ENCODE assay signal across 8 mouse cellular contexts in genomic region chr2:180582481-180583153, GRCm38 (mm10). TPM values are rescaled to one million over a fixed set of nuclear protein-coding genes. Genes with fewer than 3 reads are reported as not detected.
DNase-seq lines count a peak whose midpoint lies in the region; ATAC-seq lines count a peak whose summit lies in the region.

No protein-coding gene starts in this region.

- WGBS in hindbrain, embryonic 11.5 days, result under 1% methylated on average over 42 of the region's 57 CpGs

- peaks cover 5% of the 10 kb centered on the region for H3K4me1 ChIP-seq in hindbrain, embryonic 11.5 days (replicated peaks; ENCODE audit: control insufficient read depth, insufficient read depth, low read length)

- H3K4me3 ChIP-seq in hindbrain, embryonic 11.5 days (ENCODE audit: low read depth, low read length), result peak overlapping the region; percentile 87

- peak; percentile 93 for DNase-seq in Muller cell, postnatal 12 days (ENCODE audit: inconsistent ontology term)
- peak; percentile 97 for DNase-seq in cerebellum, adult 9-11 months
- peak; percentile 90 to 99 for DNase-seq in frontal cortex, adult 2 months (ENCODE audit: extremely low spot score in 1 of 2, low spot score in 1 of 2)
- peak; percentile 99 for DNase-seq in hindbrain, embryonic 11.5 days (ENCODE audit: low spot score)
- peak; percentile 99 for DNase-seq in layer of hippocampus, postnatal 10 days (ENCODE audit: low spot score in 2 of 2)
- DNase-seq in lung, postnatal 10 days, result peak; percentile 97
- DNase-seq in ovary, postnatal 36 days (ENCODE audit: low spot score), result peak; percentile 98
- peak; percentile 98 for DNase-seq in thymus, postnatal 25 days

- H3K9ac ChIP-seq in hindbrain, embryonic 11.5 days (ENCODE audit: low read depth, low read length), result peak overlapping the region; percentile 96

- ATAC-seq in hindbrain, embryonic 11.5 days (ENCODE audit: low FRiP score), result peak; percentile 80

- H3K9me3 ChIP-seq in hindbrain, embryonic 11.5 days (ENCODE audit: control insufficient read depth, low read length), result no peaks in the 10 kb centered on the region

- H3K36me3 ChIP-seq in hindbrain, embryonic 11.5 days (ENCODE audit: control insufficient read depth, insufficient read depth, low read length), result peaks cover 8% of the 10 kb centered on the region; the same call in 1 of the 2 replicates

- H3K4me2 ChIP-seq in hindbrain, embryonic 11.5 days (replicated peaks; ENCODE audit: low read depth, low read length), result peak overlapping the region; percentile 87

- peak overlapping the region; percentile 62; the same call in 1 of the 2 replicates for H3K27ac ChIP-seq in hindbrain, embryonic 11.5 days (ENCODE audit: low read depth, low read length)

- H3K27me3 ChIP-seq in hindbrain, embryonic 11.5 days (ENCODE audit: control insufficient read depth, insufficient read depth, low read length), result no peaks in the 10 kb centered on the region

RNA-seq across cellular contexts. Expression of gene Mrgbp, which starts 1.5 kb away (rescaled TPM):
- polyA plus RNA-seq in frontal cortex, adult 2 months (2012; rRNA removed), result 30.8 and 34.7 TPM in 2 replicates
- polyA plus RNA-seq in hindbrain, embryonic 11.5 days (2014; fragmentation: Nextera tagmentation; extraction: Ambion mirVana), result 43.3 and 43.6 TPM in 2 replicates
- 10 to 100 TPM; 21.1 to 27.7 TPM for total RNA-seq in layer of hippocampus, postnatal 10 days (2021)

RNA-seq across cellular contexts. Expression of gene Ogfr, which starts 6.4 kb away (rescaled TPM):
- 49.0 and 57.0 TPM in 2 replicates for polyA plus RNA-seq in frontal cortex, adult 2 months (2012; rRNA removed)
- polyA plus RNA-seq in hindbrain, embryonic 11.5 days (2014; fragmentation: Nextera tagmentation; extraction: Ambion mirVana), result 99.0 and 104 TPM in 2 replicates
- total RNA-seq in layer of hippocampus, postnatal 10 days (2021), result 10 to 100 TPM; 74.6 to 76.7 TPM

RNA-seq across cellular contexts. Expression of gene Col9a3, which starts 15.0 kb away (rescaled TPM):
- 14.5 and 17.7 TPM in 2 replicates for polyA plus RNA-seq in frontal cortex, adult 2 months (2012; rRNA removed)
- 22.3 and 22.6 TPM in 2 replicates for polyA plus RNA-seq in hindbrain, embryonic 11.5 days (2014; fragmentation: Nextera tagmentation; extraction: Ambion mirVana)
- total RNA-seq in layer of hippocampus, postnatal 10 days (2021), result 10 to 100 TPM; 26.4 to 39.4 TPM

RNA-seq across cellular contexts. Expression of gene Tcfl5, which starts 59.9 kb away (rescaled TPM):
- polyA plus RNA-seq in frontal cortex, adult 2 months (2012; rRNA removed), result 0.86 and 0.92 TPM in 2 replicates
- polyA plus RNA-seq in hindbrain, embryonic 11.5 days (2014; fragmentation: Nextera tagmentation; extraction: Ambion mirVana), result 0.38 and 0.60 TPM in 2 replicates
- 1 to 10 TPM; 3.4 to 3.9 TPM for total RNA-seq in layer of hippocampus, postnatal 10 days (2021)

Comparison
In these comparisons a context has a peak if more than half of its experiments do, and no peak if none do; other contexts are left out.
1. Peak in every context shown above with its lines: DNase-seq, ATAC-seq, H3K4me3 ChIP-seq and H3K27ac ChIP-seq.